Mouse (Mus musculus) forelimb bud, embryonic 11.5 days (tissue): ENCODE data around the gene St6galnac5.
"Not testable (repeated sequence)": the region's sequence is repeated elsewhere in the genome, so short reads cannot be mapped to it uniquely, and the experiment has no call there.

Experiments
- DNase-seq: peaks from one replicate; pipeline ENCODE4 v3.0.0-alpha.2; 2012; ENCODE audit warnings: low read depth, low spot score

St6galnac5 gene

DNA sequence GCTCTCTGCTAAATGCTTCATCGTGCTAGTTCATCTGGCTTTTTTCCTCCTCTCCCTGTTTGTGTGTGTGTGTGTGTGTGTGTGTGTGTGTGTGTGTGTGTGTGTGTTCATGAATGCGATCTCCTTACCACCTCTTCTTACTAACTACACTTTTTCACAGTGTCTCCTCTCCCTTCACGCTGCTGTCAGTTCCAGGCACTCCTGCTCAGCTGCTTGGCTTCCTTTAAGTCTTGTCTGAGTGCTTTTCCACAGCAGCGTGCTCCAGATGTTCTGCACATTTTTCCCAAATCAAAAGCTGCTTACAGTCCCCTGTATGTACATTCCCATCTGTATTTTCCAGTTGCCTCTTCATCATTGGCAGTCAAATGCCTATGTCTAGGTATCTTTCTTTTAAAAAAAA is 189.0 kb downstream of the St6galnac5 start:
- DNase-seq = peak; percentile 16

DNA sequence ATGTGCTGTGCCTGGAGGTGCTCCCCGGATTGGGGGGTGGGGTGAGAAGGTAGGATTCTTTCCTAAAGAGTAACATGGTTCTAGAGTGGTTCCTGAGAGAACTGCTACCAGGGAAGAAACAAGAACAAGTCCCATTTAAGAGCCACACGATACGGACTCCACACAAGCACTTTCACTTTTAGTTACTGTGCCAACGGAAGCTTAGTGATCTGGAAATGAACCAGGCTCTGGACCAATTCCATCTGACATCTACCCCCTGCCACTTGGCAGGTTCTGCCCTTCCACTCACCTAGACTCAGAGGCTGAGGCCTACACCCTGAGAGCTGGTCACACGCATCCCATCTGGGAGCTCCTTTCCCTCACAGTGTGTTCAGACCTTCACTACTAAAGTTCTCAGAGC is 189.4 kb downstream of the St6galnac5 start:
- no peak for DNase-seq

DNA sequence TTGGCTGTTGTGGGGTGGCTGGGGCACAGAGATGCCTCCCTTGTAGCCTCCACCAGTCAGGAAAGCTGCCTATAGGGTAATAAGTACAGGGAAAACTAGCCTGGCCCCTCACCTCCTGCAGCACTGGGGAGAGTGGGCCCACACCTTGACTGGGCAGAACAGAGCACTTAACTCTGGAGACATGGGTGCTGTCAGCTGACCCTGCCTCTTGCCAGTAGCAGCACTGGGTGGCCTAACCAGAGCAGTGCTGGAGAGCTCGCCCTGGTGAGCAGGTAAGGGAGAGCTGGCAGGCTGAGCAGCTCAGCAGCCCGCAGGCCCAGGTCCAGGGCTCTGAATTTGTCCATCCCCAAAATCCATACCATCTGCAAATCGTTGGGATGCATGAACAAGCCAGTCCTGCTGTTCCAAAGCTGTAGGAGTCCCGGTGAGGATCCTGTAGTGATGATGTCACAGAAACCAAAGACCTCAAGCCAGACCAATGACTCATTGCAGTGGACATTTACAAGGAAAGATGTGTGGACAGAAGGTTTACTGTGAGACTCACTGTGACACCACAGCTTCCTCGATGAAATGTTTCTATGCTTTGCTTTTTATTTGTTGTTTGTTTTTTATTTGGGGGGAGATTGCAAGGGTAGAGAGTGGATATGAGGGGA is 193.6 kb downstream of the St6galnac5 start:
- not testable (repeated sequence) for DNase-seq

DNA sequence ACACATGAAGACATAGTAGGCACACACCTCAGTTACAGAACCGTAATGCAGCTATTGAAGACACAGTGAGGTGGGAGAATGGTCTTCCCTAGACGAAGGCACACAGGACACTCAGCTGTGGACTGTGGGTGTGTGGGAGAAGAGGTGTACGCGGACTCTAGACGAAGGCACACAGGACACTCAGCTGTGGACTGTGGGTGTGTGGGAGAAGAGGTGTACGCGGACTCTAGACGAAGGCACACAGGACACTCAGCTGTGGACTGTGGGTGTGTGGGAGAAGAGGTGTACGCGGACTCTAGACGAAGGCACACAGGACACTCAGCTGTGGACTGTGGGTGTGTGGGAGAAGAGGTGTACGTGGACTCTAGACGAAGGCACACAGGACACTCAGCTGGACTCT is 197.7 kb downstream of the St6galnac5 start:
- not testable (repeated sequence) for DNase-seq

DNA sequence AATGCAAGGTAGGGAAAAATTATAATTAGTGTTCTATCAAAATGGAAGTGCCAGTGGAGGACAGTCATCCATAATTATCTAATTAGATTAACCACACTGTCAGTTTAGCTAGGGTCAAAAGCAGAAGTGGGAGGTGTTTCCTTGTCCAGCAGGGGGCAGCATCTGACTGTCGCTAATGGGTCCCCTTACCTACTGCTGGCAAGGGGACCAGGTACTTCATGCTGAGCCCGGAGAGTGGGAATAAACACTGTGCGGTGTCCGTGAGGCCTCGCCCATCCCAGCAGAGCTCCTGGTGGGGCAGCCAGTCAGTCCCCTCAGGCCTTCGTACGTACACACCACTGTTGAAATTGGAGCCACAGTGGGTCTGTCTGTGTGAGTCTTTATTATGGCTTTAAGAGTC is 198.3 kb downstream of the St6galnac5 start:
- peak; percentile 69 for DNase-seq

DNA sequence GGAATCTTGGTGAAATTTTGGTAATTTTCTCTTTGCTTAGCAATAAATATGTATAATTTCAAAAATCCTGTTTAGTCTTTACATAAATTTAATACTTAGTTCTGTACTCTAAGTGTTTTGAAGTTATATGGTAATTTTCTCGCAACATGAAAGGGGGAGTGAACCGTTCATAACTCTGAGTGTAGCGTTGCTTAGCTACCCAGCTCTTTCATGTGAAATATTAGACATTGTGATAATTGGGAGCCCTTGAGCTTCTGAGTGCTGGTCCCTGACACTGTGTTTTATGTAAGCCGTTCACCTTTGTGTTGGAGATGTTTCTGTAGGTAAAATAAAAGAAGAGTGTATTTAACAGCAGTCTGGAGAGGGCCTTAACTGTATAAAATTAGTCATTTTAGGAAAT is 202.2 kb downstream of the St6galnac5 start:
- no peak for DNase-seq

DNA sequence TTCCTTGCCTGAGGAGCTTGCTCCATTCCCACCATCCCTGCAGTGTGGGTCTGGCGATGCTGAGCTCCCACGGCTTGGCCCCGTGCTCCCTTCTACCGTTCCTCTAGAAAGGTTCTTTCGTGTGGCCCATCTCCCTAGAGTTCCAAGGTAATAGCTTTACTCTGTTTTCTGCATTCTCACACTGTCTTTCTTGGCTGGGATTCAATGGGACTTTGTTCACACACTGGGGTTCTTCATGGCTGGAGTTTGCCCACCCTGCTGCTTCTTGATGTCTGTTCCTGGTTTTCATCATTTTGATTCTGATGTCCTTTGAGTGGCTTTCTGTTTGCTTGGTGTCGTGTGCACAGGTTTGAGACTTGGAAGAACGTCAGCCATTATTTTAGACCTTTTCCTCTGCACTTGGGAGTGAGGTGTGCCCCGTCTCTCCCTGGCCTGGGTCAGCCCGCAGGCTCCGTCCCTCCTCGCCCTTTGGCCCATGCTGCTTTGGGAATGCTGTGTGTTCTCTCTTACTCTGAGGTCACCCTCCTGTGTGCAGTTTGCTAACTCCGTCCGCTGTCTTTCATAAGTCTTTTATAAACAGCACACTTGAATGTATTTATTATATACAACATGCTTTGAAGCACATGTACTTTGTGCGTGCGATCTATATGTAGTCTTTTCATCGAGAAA is 205.0 kb downstream of the St6galnac5 start:
- no peak for DNase-seq

DNA sequence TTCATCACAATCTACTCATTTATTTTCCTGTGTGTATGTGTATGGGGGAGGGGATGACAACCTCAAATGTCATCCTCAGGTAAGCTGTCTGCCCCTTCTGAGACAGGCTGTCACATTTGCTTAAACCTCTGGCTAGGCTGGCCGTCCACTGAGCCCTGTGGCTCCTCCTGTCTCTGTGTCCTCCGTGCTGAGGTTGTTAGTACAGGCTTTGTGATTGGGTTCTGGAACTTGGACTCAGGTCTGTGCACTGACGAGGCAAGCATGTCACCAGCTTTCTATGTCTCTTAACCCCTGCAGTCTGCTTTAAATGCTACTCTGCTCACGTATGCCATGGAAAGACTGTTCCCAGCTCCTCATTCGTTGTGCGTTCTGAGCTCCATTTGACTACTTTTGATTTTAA is 205.7 kb downstream of the St6galnac5 start:
- DNase-seq = no peak

DNA sequence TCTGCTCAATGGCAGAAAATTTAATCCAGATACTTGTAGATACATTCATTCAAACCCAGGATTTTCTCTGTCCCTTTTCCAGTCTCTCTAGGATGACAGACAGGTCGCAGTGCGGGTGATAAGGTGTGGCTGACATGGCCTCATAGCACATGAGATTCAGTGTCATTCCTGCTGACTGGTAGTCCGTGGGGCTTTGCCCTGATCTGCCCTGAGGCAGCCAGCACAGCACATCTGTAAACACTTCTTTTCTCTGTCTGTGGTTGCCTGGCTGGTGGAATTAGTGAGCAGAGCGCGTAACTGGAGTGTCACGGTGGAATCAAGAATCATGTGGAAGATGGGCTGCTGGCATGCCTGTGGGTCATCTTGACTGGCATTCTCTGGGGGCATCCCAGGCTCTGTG is 212.0 kb downstream of the St6galnac5 start:
- no peak for DNase-seq

DNA sequence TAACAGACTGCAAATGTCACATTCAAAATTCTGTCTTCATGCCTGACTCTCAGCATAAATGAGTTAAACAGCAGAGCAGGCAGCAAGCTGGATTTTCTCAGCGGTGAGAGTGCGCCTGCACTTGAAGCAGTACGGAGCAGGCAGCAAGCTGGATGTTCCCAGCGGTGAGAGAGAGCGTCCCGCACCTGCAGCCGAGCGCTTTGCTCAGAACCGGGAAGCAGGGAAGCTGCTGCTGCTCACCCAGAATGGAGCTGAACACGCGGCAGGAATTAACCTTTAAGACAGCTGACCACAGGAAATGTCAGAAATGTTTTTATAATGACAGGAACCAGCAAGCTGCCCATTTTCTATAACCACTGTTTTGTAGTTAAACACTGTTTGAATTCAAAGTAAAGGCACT is 214.6 kb downstream of the St6galnac5 start:
- DNase-seq = no peak
